Mouse (Mus musculus): Measurements from ENCODE around the gene Mb21d2.

GRCm38 (mm10) chr16:28949810-28950209, 20.3 kb upstream of the Mb21d2 start:
- TF ChIP-seq CTCF (IDR thresholded peaks at IDR 0.05; ENCODE audit: control insufficient read depth, insufficient read depth, insufficient replicate concordance, low read depth, low read length): no peak
- no peak for TF ChIP-seq POLR2A (IDR thresholded peaks at IDR 0.05; ENCODE audit: control insufficient read depth, low read depth, low read length)
